Mouse (Mus musculus) kidney, adult 11 months (tissue): ENCODE data around the gene Gm13757.
"Not testable (repeated sequence)": the region's sequence is repeated elsewhere in the genome, so short reads cannot be mapped to it uniquely, and the experiment has no call there.

Experiments
- DNase-seq: peaks from one replicate; pipeline ENCODE4 v3.0.0; 2022

Gene Gm13757

DNA sequence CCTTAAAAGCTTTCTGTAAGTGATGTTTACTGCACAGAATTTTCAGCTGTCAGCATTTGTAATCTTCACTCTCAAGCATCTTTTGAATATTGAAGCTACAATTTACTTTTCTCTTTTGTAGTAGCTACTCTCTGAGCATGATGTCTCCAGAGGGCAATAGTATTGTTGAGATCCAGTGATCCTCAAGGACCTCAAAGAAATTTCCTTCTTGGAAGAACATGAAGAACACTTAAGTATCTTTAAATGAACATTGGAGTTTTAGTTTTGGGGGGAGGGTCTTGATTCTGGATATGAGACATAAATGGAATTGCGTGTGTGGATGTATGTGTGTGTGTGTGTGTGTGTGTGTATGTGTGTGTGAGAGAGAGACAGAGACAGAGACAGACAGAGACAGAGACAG, at the start of gene Gm13757:
TSS of gene Gm13757 (minus strand) at position 101 of the 400 bp plus-strand sequence.
- no peak for DNase-seq

DNA sequence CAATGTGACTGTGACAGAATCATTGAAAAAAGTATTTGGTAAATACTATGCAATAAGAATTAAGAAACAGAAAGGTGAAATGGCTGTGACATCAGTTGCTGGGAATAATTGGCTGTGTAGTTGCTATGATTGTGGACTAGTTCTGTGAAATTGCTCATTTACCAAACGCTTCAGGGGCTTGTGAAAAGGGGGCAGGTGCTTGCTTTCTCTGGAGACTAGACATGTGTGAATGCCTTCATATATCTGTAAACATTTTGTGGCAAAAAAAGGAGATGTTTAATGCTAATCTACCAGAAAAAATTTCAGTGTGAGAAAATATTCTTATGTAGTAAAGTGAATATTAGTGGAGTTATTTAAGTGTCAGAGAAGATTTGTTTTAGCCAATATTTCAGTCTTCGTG, 44.1 kb upstream of the Gm13757 start, which contains the start of gene Olfr1185-ps1:
TSS of gene Olfr1185-ps1 (plus strand) at position 301 of the 400 bp plus-strand sequence.
- no peak for DNase-seq

- DNase-seq = no peak
Observed at GRCm38 (mm10) chr2:88483298-88483697, 34.4 kb upstream of the Gm13757 start, which contains the start of gene Olfr1184. Olfr1184 (plus strand) TSS chr2:88483598.

DNA sequence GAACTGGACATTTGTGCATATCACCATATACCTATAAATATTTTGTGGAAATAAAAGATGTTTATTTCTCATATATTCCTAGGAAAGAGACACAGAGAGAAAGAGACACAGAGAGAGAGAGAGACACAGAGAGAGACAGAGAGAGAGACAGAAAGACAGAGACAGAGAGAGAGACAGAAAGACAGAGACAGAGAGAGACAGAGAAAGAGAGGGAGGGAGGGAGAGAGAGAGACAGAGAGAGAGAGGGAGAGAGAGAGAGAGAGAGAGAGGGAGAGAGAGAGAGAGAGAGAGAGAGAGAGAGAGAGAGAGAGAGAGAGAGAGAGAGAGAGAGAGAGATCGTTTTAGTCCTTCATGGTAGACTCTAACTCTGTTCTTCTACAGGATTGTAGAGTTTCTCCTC, 5.6 kb upstream of the Gm13757 start, which contains the start of gene Olfr1183:
TSS of gene Olfr1183 (plus strand) at position 301 of the 400 bp plus-strand sequence.
- not testable (repeated sequence) for DNase-seq

DNA sequence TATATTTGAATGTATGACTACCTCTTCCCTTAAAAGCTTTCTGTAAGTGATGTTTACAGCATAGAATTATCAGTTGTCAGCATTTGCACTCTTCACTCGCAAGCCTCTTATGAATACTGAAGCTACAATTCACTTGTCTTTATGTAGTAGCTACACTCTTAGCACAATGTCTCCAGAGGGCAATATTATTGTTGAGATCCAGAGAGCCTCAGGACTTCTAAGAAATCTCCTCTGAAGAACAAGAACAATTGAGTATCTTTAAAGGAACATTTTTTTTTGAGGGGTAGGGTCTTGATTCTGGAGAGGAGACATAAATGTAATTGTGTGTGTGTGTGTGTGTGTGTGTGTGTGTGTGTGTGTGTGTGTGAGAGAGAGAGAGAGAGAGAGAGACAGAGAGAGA, 22.9 kb downstream of the Gm13757 start, which contains the start of gene Olfr1181:
TSS of gene Olfr1181 (minus strand) at position 101 of the 400 bp plus-strand sequence.
- DNase-seq = no peak

DNA sequence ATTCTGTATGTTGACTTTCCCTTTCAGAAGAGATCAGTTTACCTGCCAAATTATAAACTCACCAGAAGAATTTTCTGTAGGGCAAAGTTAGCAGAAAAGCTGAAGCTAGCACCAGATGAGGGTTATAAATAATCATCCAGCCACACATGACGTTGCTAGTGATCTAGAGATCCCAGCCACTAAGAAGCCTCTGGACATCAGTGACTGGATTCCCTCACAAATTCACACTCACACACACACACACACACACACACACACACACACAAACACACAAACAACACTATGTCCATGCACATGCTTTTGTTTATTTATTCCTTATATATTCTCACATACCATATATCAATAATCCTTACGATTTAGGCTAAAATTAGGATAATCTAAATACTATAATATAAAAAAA, 29.9 kb downstream of the Gm13757 start, which contains the start of gene Olfr1180:
TSS of gene Olfr1180 (minus strand) at position 101 of the 400 bp plus-strand sequence.
- DNase-seq = no peak

DNA sequence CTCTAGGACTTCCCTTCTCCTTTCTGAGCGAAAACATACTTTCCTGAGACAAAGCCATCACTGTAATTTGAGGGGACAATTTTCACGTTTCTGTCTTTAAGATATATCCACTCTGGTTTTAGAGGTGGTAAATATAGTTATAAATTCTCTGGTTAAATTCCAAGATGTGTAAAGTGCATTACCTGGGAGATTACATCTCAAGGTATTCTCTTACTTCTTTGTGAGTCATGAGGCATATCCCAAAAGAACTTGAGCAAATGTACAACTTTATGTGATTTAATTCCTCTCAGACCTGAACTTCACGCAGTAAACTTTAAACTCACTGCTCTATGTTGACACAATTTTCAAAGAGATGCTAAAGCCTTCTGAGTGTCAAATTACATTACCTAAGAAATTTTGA, 42.6 kb downstream of the Gm13757 start, which contains the start of gene Olfr1179:
TSS of gene Olfr1179 (minus strand) at position 101 of the 400 bp plus-strand sequence.
- DNase-seq = no peak
